Mouse (Mus musculus) hindbrain, embryonic 14.5 days (tissue): Measurements from ENCODE around the gene Slc26a10. TPM values are rescaled to one million over a fixed set of nuclear protein-coding genes. Genes with fewer than 3 reads are reported as not detected.

ENCODE experiments used
- ATAC-seq: fragments of 200-750 bp; cut with Nextera tagmentation; 2 replicates; pipeline ENCODE4 v1.8.0; 2017; ENCODE audit warnings: moderate number of reproducible peaks, mild to moderate bottlenecking, moderate TSS enrichment, moderate library complexity; ENCODE audit not compliant: low FRiP score
- DNase-seq: peaks from one replicate; pipeline ENCODE4 v3.0.0-alpha.2; 2015; ENCODE audit warnings: low spot score
- H3K27ac ChIP-seq: fragments of 300-500 bp; sonication (generic); 2 replicates; pipeline ENCODE4 v1.5.1; 2014; ENCODE audit warnings: mild to moderate bottlenecking, moderate library complexity
- H3K27me3 ChIP-seq: fragments of 300-500 bp; sonication (generic); 2 replicates; pipeline ENCODE4 v1.6.1; 2014; ENCODE audit warnings: mild to moderate bottlenecking, low read length, mixed read lengths; ENCODE audit not compliant: control insufficient read depth, insufficient read depth
- H3K36me3 ChIP-seq: fragments of 300-500 bp; sonication (generic); replicated peaks from 2 replicates; pipeline ENCODE4 v1.6.1; 2014; ENCODE audit not compliant: control insufficient read depth, insufficient read depth
- H3K4me1 ChIP-seq: fragments of 300-500 bp; sonication (generic); replicated peaks from 2 replicates; pipeline ENCODE4 v1.6.1; 2014; ENCODE audit warnings: antibody characterized with exemption, low read length, mixed read lengths; ENCODE audit not compliant: control insufficient read depth, insufficient read depth
- H3K4me2 ChIP-seq: fragments of 300-500 bp; sonication (generic); replicated peaks from 2 replicates; pipeline ENCODE4 v1.6.1; 2014; ENCODE audit warnings: mild to moderate bottlenecking, moderate library complexity
- H3K4me3 ChIP-seq: fragments of 300-500 bp; sonication (generic); replicated peaks from 2 replicates; pipeline ENCODE4 v1.5.1; 2014; ENCODE audit warnings: mild to moderate bottlenecking, low read length
- H3K9ac ChIP-seq: fragments of 300-500 bp; sonication (generic); 2 replicates; pipeline ENCODE4 v1.6.1; 2014
- H3K9me3 ChIP-seq: fragments of 300-500 bp; sonication (generic); 2 replicates; pipeline ENCODE4 v1.6.1; 2016; ENCODE audit warnings: low read length; ENCODE audit not compliant: control insufficient read depth
- WGBS: fragments of 180-500 bp; shearing (Covaris S2); extraction: QIAGEN DNeasy Blood & Tissue Kit; methylation state at CpG from one replicate; pipeline ENCODE4 v1.1.7; 2014; 5-methylcytosine and 5-hydroxymethylcytosine counted together
- polyA plus RNA-seq: library from polyadenylated mRNA; unstranded; fragments of >200 nt; fragmentation: Nextera tagmentation; extraction: Ambion mirVana; gene quantifications from 2 replicates; pipeline ENCODE4 v1.2.1, GENCODE M21; 2014

Gene Slc26a10
- polyA plus RNA-seq, 1 experiment from 2014 or later: 0.94 TPM

DNA sequence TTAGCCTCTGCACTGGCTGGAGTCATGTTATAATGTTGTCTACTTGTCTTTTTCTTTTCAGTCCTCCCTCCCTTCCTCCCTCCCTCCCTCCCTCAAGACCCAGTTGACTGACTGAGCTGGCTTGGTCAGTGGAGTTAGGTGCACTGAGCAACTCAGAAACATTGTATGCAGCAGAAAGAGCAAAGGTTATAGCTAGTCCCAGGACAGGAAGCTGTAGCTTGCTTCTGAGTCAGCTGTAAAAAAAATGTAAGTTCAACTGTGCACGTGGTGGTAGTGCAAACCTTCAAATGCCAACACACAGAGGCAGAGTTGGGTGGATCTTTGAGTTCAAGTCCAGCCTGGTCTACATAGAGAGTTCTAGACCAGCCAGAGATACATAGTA, 34.0 kb upstream of the Slc26a10 start:
- H3K4me3 ChIP-seq: no peak overlapping the region
- H3K4me1 ChIP-seq: peaks cover 17% of the 10 kb centered on the region
- DNase-seq: no peak
- no peak for ATAC-seq
- no peak overlapping the region for H3K27ac ChIP-seq
- H3K27me3 ChIP-seq: no peaks in the 10 kb centered on the region
- H3K36me3 ChIP-seq: no peaks in the 10 kb centered on the region
- no peak overlapping the region for H3K4me2 ChIP-seq
- H3K9me3 ChIP-seq: no peaks in the 10 kb centered on the region
- H3K9ac ChIP-seq: no peak overlapping the region
- WGBS: 78% methylated on average over 1 of the region's 1 CpGs

- H3K27me3 ChIP-seq: no peaks in the 10 kb centered on the region
- H3K27ac ChIP-seq: no peak overlapping the region
- no peaks in the 10 kb centered on the region for H3K9me3 ChIP-seq
- H3K36me3 ChIP-seq: no peaks in the 10 kb centered on the region
- 89% methylated on average over 13 of the region's 13 CpGs for WGBS
- peaks cover 17% of the 10 kb centered on the region for H3K4me1 ChIP-seq
- DNase-seq (no peak), ATAC-seq (no peak)
- no peak overlapping the region for H3K4me3 ChIP-seq
- H3K9ac ChIP-seq: no peak overlapping the region
- H3K4me2 ChIP-seq: no peak overlapping the region
These were observed 33.4 kb upstream of the Slc26a10 start for GRCm38 (mm10) chr10:127213704-127214421.

DNA sequence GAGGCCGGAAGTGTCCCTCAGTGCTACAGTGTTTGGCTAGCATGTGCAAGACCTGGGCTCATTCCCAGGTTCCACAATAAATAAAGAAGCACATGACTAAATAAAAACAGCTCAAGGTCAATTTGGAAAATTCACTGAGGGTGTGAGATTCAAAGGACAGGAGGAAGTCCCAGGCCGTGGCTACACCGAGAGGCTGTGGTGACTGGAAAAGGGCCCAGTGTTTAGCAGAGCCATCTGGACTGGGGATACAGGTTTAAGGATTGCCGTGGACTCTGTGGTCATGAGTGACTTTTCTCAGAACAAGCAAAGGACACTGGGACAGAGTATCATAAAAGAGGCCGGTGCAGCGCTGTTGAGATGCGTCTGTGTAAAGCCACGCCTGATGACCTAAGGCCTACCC, 32.8 kb upstream of the Slc26a10 start:
- no peaks in the 10 kb centered on the region for H3K9me3 ChIP-seq
- no peak for DNase-seq
- peaks cover 17% of the 10 kb centered on the region for H3K4me1 ChIP-seq
- no peak overlapping the region for H3K27ac ChIP-seq
- H3K4me2 ChIP-seq: no peak overlapping the region
- no peaks in the 10 kb centered on the region for H3K27me3 ChIP-seq
- peaks cover 5% of the 10 kb centered on the region for H3K36me3 ChIP-seq
- 96% methylated on average over 8 of the region's 8 CpGs for WGBS
- ATAC-seq: no peak
- no peak overlapping the region for H3K9ac ChIP-seq
- no peak overlapping the region for H3K4me3 ChIP-seq

DNA sequence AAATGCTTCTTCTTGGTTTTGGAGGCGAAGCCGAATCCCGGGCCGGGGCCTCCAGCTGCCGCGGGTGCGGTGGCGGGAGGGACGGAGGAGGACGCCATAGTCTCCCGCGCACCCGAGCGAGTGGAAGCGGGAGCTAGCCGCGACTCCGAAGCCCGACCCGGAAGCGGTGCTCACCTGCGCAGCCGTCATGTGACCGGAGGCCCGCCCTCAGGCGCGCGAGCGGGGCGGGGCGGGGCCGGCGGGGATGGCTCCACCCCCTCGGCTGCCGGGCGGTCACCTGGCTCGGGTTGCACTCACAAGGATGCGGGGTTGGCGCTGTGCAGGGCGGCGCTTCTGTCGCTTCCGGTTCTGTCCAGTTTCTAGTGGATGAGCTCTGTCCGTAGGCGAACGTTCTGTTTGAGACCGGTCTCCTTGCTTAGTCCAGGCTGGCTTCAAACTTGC, 31.0 kb upstream of the Slc26a10 start, which contains the start of gene Pip4k2c:
Gene Pip4k2c (minus strand): TSS at position 172 of the 441 bp plus-strand sequence.
- under 1% methylated on average over 47 of the region's 47 CpGs for WGBS
- no peaks in the 10 kb centered on the region for H3K27me3 ChIP-seq
- peak; percentile 83 for DNase-seq
- H3K9ac ChIP-seq: peak within 1 kb of the TSS; percentile 75
- H3K4me3 ChIP-seq: peak within 1 kb of the TSS; percentile 73
- H3K4me2 ChIP-seq: peak within 1 kb of the TSS; percentile 89
- H3K27ac ChIP-seq: 0 out of 2 replicates have a peak within 1 kb of the TSS, but pooled peaks have one; percentile 0
- ATAC-seq: peak; percentile 95
- no peaks in the 10 kb centered on the region for H3K9me3 ChIP-seq
- H3K4me1 ChIP-seq: peaks cover 17% of the 10 kb centered on the region
- H3K36me3 ChIP-seq: peaks cover 23% of the 10 kb centered on the region

DNA sequence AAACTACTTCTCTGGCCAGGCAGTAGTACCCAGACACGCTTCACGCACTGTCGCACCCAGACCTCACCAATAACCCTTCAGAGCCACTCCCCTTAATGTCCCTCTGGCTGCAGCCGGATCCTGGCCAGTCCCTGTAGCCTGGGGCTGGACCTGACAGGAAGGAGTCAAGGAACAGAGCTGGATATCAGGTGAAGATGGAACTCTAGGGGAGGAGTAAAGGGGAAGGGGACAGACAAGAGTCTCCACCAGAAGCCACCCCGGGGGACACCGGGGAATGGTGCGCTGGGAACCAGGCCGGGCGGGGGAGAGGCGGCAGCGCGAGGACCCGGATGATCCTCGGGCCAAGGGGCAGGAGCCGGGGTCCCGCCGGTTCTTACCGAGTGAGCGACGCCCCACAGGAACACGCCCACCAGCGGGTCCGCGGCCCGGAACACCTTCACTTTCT, 30.5 kb upstream of the Slc26a10 start:
- H3K9me3 ChIP-seq: no peaks in the 10 kb centered on the region
- peaks cover 17% of the 10 kb centered on the region for H3K4me1 ChIP-seq
- H3K9ac ChIP-seq: peak overlapping the region; percentile 75
- no peaks in the 10 kb centered on the region for H3K27me3 ChIP-seq
- WGBS: 0% methylated on average over 25 of the region's 25 CpGs
- peak overlapping the region; percentile 89 for H3K4me2 ChIP-seq
- DNase-seq: no peak
- peak overlapping the region; percentile 73 for H3K4me3 ChIP-seq
- ATAC-seq: peak; percentile 47
- H3K36me3 ChIP-seq: peaks cover 28% of the 10 kb centered on the region
- no peak overlapping the region for H3K27ac ChIP-seq

DNA sequence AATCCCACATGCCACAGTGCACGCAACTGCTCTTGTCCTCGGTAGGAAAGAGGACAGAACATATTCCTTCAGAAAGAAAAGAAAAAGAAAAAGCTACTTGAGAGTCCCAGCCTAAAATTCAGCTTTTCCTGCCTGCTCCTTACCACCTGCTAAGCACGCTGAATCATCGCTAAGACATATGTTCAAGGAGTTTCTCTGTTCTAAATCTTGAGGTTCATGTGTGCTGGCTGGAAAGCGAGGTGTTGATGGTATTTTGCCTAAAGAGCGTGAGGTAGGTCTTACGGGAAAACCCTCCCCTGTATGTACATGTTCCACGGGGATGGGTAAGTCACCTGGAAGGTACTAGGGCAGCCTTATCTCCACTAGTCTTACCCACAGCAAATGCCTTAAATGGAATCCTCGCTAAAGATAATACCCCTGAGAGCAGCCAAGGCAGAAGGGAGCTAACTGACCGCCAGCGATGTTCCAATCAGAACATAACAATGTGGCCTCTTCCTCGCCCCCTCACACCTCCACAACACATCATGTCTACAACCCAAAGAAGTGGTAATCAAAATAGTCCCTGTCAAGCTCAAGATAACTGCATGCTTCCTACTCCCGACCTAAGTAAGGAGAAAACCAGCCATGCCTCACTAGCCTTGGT, 29.6 kb upstream of the Slc26a10 start:
- Histone ChIP-seq H3K36me3 (peaks cover 37% of the 10 kb centered on the region), H3K9me3 (no peaks in the 10 kb centered on the region), H3K27ac (no peak overlapping the region), H3K27me3 (no peaks in the 10 kb centered on the region), H3K4me3 (peak overlapping the region; percentile 73), H3K4me1 (peaks cover 17% of the 10 kb centered on the region), H3K9ac (peak overlapping the region; percentile 75; the same call in 1 of the 2 replicates), H3K4me2 (peak overlapping the region; percentile 89)
- ATAC-seq (no peak), DNase-seq (no peak)
- 87% methylated on average over 13 of the region's 13 CpGs for WGBS

DNA sequence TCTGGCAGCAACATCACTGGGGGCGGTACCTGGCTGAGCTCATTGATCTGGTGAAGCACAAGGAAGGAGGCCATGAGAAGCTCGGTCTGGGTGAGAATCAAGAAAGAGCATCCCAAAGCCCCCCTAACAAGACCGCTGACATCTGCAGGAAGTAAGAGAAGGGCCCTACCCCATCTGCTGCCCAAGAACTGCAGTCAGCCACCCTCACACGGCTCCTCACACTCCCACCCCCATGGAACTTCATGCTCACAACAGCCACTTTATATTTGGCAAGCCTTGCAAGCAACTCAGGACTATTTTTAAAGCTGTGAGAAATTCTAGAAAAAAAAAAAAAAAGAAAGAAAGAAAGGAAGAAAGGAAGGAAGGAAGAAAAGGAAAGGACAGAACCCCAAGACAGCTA, 28.5 kb upstream of the Slc26a10 start:
- H3K9ac ChIP-seq: no peak overlapping the region
- no peak overlapping the region for H3K4me2 ChIP-seq
- 88% methylated on average over 4 of the region's 4 CpGs for WGBS
- no peak overlapping the region for H3K27ac ChIP-seq
- peaks cover 17% of the 10 kb centered on the region for H3K4me1 ChIP-seq
- no peak for ATAC-seq
- no peaks in the 10 kb centered on the region for H3K27me3 ChIP-seq
- no peak overlapping the region for H3K4me3 ChIP-seq
- H3K9me3 ChIP-seq: no peaks in the 10 kb centered on the region
- peaks cover 47% of the 10 kb centered on the region for H3K36me3 ChIP-seq
- no peak for DNase-seq

- Histone ChIP-seq H3K9ac (no peak overlapping the region), H3K9me3 (no peaks in the 10 kb centered on the region), H3K27ac (no peak overlapping the region), H3K36me3 (peaks cover 80% of the 10 kb centered on the region), H3K27me3 (no peaks in the 10 kb centered on the region), H3K4me2 (no peak overlapping the region), H3K4me1 (peaks cover 8% of the 10 kb centered on the region), H3K4me3 (no peak overlapping the region)
- no peak for ATAC-seq
- DNase-seq: no peak
- WGBS: 92% methylated on average over 10 of the region's 10 CpGs
These were observed 24.9 kb upstream of the Slc26a10 start for GRCm38 (mm10) chr10:127205373-127205772.

- WGBS: 93% methylated on average over 5 of the region's 5 CpGs
- Histone ChIP-seq H3K27ac (no peak overlapping the region), H3K36me3 (peaks cover 88% of the 10 kb centered on the region), H3K4me1 (no peaks in the 10 kb centered on the region), H3K27me3 (no peaks in the 10 kb centered on the region), H3K9me3 (no peaks in the 10 kb centered on the region), H3K4me2 (no peak overlapping the region), H3K9ac (no peak overlapping the region), H3K4me3 (no peak overlapping the region)
- ATAC-seq (no peak), DNase-seq (no peak)
These were observed 24.1 kb upstream of the Slc26a10 start for GRCm38 (mm10) chr10:127204589-127204988.
